Mouse (Mus musculus): Measurements from ENCODE around the gene Med26.
A peak's percentile ranks its signal among the peaks of the same experiment; 100 is the strongest.

DNA sequence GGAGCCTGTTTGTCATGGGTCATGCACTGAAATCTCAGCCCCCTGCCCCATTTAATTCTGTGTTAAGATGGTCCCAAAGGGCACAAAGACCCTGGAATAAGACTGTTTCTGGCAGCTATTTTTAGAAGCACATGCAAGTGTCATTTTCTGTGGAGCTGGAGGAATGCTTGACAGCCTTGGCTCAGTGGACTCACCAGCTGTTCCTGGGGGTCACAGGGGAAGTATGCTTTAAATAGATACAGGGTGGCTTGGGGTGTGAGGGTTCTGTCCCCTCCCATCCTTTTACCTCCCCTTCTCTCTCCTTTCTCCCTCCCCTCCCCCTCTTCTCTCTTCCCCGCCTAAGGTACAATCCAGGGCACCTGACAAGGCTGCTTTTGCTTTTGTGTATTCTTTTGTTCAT, 29.9 kb upstream of the Med26 start:
- no peak for TF ChIP-seq POLR2A (IDR thresholded peaks at IDR 0.05; ENCODE audit: insufficient read depth, low read depth, low read length)
- TF ChIP-seq CTCF (IDR thresholded peaks at IDR 0.05): no peak
- TF ChIP-seq EP300 (IDR thresholded peaks at IDR 0.05; ENCODE audit: insufficient read depth, low read depth, low read length): 0 out of 2 replicates have a peak, but pooled peaks have one; percentile 10
